Mouse (Mus musculus): ENCODE measurements at regions not wholly inside any gene's neighbourhood (a gene's known extent, or its start where the extent isn't known, plus 50 kb on each side); places are given as distances from the start of the nearest gene placed in this dataset.

DNA sequence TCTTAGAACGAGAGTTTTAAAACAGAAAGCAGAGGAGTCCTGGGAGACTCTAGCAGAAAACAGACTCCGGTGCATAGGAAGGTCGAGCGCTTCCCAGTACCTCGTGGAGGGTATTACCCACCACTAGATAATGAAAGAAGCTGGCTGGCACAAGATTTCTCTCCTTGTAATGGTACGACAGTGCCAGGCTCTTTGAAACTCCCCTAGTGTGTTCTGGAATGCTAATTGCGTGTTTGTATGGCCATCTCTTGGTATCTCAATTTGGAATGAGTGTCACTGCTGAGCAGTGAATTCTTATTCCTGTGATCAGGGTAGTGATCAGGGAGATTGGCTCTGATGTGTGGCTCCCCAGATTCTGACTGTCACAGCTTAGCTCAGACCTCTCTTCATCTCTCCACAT, 158.8 kb upstream of the Arrdc4 start:
- TF ChIP-seq CTCF (conservative IDR thresholded peaks at IDR 0.05; ENCODE audit: insufficient read depth, insufficient read length, low read depth, low read length) (no peak), POLR2A (IDR thresholded peaks at IDR 0.05; ENCODE audit: low read depth, low read length) (no peak)

All from kidney, adult 2 months (tissue).